Mouse (Mus musculus): ENCODE data around the gene Mthfsd.

The Mthfsd gene

DNA sequence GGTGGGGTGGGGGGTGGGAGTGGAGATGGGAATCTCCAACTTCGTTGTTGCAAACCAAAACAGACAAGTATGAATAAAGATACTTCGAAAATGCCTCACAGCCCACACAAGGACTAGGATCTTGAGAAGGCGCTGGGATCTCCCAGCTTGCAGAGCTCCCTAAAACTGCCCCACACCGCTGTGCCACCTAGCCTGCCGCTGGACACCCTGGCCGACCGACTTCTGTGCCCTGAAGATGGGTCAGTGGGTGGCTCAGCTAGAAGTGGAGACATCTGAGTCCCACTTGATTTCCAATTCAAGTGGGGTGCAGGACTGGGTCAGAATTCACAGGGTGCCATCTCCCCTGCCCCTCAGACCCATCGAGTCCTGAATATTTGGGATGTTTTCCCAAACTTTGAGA is 13.5 kb upstream of the Mthfsd start:
- no peak for DNase-seq

DNA sequence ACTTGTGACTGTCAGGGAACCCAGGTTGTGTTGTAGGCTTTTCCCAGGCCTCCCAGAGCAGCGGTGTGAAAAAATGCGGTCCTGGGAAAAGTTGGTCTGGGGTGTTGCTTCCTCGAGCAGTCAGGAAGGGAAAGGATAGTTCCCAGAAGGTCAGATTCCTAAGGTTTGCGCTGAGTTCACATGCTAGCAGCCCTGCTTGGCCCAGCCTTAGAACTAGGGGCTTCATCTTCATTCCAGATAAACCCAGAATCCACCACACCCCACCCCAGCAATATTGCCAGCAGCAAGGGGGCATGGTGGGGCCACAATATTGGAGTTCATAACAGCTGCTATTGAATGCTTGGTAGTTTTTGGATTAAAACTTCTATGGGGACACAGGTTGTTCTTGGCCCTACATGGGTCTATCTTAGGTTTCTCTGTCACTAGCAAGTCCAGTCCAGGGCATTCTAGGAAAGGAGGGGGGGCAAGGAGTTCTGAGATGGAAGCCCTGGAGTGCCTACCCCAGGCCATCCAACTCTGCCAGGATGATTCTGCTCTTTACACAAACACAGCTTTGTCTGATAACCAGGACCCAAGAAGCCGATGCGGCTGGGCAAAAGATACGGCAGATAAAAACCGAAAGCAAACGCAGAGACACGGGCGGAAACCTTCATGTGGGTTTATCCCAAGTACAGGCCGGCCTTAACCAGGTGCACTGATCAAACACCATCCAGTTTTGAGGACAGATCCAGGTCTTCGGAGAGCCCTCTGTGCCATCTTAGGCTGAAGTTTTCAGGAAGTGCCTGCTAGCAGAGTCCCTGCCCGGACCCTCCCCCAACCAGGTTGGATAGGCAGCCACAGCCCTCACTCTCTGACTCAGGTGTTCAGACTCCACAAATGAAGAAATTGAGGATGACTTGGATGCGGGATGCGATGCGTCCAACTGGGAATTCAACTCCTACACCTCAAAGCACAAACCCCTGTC is 12.5 kb upstream of the Mthfsd start:
- no peak for DNase-seq

DNA sequence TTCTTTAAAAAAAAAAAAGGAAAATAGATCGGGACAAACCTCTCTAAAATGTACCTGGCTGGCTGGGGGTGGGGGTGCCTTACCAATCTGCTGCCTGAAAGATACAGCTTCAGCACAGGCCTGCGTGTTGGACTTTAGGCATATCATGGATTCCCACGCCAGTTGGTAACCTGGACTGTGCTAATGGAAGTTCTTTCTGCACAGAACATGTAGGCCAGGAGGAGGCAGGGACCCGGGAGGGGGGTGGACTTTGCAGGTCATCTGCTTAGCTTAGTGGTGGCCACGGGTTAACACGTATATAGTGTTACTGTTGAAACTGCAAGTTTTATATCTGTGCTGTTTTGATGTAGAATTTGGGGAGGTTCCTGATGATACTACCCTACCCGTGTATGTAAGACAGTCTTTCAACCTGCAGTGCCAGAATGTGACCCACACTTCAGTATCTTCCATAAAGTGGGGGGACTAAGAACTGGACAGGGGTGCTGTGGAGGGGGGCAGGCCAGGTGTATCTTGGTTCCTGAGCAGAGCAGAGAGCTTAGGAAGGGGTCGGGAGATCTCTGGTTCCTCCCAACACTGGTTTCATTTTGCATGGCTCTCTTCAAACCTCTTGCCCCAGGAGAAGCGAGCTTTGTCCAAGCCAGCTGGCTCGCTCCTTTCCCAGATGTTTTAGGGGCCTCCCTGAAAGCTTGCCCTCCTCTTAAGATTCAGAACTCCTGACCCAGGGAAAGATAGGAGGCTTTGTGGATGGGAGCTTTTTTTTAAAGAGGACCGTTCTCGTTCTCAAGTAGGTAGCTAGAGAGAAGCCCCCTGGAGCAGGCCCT is 11.7 kb upstream of the Mthfsd start:
- DNase-seq: no peak

DNA sequence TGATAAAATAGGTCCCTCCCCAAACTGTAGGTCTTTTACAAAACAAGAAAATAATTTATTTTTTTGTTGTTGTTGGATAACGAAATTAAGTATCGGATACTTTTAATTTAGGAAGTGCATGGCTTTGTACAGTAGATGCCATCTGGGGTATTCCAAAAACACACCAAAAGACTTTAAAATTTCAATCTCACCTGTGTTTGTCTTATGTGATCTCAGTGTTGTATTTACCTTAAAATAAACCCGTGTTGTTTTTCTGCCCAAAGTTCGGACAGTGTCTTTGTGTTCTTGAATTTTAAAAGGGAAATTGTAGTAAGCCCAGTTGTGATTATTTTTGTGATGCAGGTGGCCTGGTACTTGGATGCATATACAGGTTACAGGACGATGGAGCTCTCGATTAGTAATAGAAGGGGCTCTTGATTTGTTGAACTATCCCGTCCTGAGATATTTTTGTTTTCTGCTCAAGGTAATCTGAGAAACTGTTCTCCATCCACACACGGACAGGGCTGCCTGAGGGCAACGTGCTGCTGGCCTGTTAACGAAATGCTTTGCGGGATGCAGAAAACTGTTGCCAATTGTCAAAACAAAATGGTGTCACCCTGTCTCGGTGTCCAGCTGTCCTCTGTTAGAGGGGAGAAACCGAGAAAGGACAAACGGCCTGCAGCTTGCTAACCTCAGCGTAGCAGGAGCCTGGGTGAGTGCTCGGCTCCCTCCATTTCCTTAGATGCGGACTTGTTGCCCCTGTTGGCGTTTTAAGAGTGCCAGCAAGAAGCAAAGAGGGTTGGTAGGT is 10.6 kb upstream of the Mthfsd start:
- no peak for DNase-seq

DNA sequence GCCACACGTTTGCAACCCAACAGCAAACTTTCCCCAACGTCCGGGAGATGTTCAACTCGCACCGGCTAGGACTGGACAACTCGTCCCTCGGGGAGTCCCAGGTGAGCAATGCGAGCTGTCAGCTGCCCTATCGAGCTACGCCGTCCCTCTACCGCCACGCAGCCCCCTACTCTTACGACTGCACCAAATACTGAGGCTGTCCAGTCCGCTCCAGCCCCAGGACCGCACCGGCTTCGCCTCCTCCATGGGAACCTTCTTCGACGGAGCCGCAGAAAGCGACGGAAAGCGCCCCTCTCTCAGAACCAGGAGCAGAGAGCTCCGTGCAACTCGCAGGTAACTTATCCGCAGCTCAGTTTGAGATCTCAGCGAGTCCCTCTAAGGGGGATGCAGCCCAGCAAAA is 9.7 kb upstream of the Mthfsd start:
- DNase-seq: no peak

DNA sequence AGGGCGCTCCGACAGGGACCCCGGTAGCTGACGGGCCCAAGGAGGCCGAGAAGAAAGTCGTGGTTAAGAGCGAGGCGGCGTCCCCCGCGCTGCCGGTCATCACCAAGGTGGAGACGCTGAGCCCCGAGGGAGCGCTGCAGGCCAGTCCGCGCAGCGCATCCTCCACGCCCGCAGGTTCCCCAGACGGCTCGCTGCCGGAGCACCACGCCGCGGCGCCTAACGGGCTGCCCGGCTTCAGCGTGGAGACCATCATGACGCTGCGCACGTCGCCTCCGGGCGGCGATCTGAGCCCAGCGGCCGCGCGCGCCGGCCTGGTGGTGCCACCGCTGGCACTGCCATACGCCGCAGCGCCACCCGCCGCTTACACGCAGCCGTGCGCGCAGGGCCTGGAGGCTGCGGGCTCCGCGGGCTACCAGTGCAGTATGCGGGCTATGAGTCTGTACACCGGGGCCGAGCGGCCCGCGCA is 9.0 kb upstream of the Mthfsd start:
- DNase-seq: no peak

DNA sequence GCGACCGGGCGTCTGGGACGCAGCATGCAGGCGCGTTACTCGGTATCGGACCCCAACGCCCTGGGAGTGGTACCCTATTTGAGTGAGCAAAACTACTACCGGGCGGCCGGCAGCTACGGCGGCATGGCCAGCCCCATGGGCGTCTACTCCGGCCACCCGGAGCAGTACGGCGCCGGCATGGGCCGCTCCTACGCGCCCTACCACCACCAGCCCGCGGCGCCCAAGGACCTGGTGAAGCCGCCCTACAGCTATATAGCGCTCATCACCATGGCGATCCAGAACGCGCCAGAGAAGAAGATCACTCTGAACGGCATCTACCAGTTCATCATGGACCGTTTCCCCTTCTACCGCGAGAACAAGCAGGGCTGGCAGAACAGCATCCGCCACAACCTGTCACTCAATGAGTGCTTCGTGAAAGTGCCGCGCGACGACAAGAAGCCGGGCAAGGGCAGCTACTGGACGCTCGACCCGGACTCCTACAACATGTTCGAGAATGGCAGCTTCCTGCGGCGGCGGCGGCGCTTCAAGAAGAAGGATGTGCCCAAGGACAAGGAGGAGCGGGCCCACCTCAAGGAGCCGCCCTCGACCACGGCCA is 8.5 kb upstream of the Mthfsd start:
- no peak for DNase-seq

DNA sequence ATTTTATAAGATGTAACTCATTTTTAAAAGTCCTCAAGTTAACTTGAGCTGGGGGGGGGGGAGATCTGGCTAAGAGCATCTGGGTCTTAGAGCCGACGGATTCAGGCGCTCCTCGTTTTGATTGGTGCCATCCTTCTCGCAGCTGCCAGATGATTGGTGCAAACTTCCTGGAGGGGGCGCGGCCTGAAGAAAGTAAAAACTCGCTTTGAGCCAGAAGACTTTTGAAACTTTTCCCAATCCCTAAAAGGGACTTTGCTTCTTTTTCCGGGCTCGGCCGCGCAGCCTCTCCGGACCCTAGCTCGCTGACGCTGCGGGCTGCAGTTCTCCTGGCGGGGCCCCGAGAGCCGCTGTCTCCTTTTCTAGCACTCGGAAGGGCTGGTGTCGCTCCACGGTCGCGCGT is 7.8 kb upstream of the Mthfsd start, which contains the start of gene Foxc2:
Foxc2 (plus strand) TSS at position 224 of the 400 bp plus-strand sequence.
- peak; percentile 59 for DNase-seq

DNA sequence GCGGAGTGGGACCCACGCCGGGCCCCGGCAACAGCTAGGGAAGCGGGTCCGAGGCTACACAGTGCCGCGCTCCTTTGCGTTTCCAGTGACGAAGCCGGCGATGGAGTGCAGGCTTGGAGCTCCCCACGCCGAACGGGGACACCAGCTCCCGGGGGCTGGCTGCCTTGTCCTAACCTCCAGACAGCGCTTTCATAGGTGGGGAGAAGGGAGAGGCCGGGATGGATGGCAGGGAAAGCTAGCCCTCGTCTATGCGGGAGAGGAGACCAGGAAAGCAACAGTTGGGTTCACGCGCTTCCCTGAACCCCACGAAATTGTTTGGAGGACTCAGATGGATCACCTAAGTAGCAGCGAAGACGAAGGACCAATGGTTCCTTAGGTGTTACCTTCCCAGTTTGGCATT is 6.9 kb upstream of the Mthfsd start:
- DNase-seq: no peak

DNA sequence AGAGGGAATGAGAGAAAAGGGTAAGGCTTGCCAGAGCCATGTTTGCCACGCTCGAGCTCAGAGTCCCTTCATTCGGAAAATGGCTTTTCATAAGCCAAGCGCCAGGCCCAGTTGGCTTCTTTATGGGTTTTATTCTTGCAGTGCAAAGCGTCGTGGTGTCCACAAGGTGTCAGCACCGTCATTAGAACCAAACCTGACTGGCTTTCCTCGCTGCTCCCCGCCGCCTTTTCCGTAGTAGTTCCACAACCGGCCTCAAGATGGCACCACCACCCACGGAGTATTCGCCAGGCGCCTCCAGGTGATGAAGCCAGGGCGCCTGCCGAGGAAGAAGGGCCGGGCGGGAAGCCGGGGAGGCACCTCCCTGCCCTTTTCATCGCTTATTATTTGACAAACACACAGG is 5.1 kb upstream of the Mthfsd start:
- DNase-seq: peak; percentile 95

DNA sequence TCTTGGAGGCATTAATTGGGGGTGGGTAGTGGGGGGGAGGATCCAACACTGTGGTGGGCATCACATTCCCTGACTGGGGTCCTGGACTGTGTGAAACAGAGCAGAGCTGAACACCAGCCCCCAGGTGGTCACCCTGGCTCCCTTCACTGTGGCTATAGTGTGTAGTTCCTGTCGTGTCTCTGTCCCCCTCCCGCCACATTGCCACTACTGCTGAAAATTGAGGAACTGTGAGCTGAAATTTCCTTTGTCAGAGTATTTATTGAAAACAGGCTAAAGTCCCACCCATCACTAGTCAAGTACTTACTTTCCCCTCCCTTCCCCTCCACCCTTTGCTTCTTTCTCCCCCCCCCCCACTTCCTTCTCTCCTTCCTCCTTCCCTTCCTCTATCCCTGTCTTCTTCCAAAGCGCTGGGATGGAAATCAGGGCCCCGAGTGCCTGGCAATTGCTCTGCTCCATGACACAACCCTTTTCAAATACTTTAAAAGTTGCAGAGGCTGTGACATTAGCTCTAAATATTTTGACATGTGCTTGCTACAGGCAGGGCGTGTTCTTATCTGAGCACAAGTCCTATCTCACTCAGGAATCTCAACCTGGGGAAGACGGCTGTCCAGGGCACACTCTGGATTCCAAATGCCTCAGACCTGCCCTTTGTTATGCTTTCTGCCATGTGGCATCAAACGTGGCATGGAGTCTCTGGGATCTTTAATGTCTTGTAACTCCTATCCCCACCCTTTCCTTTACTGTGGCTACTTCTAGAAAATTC is 3.1 kb upstream of the Mthfsd start:
- DNase-seq: no peak

DNA sequence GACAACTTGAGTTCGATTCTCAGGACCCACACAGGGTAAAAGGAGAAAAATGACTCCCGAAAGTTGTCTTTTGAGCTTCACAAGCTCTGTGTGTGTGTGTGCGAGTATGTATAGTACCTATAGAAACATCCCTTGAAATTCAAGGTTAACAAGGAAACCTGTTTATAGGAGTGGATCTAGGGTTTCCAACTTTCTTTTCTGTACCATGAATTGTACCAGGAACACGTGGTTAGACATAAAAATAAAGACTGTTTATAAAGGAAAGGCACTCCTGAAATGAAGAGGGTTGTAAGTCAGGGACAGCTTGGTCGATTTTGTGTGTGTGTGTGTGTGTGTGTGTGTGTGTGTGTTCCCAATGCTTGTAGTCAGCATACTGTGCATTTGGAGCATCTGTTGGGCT is 465 bp upstream of the Mthfsd start:
- DNase-seq: no peak

DNA sequence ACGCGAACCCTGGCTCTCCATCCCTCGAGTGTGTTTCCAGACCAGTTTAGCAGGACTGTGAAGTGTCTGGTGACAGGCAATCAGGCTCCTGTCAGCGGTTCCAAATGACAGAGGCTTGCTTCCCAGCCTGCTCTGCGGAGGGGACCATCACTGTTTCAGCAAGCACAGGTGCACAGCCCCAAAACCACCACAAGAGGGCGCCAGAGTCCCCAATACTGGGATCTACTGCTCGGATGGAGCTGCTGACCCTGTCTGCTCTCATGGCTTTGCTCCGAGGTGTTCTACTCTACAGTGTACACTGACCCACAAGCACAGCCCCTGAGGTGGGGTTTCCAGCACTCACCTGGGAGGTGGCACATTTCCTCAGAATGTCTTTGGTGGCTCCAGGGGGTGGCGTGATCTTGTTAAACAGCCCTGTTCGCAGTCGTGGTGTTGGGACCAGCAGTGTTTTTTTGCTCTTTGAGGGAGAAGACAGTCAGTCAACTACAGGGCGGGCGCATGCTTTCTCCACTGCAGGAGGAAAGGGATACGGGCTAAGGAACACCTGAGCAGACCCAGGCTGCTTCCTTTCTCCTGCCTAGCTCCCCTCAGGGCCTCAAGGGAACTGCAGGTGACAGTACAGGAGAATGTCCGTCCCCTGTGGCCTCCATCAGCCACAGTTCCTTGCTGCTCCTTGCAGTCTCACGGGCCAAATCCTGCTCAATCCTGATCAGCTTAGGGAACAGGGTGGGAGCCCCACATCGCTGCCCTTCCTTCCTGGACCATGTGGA is 4.0 kb downstream of the Mthfsd start:
- peak; percentile 51 for DNase-seq

DNA sequence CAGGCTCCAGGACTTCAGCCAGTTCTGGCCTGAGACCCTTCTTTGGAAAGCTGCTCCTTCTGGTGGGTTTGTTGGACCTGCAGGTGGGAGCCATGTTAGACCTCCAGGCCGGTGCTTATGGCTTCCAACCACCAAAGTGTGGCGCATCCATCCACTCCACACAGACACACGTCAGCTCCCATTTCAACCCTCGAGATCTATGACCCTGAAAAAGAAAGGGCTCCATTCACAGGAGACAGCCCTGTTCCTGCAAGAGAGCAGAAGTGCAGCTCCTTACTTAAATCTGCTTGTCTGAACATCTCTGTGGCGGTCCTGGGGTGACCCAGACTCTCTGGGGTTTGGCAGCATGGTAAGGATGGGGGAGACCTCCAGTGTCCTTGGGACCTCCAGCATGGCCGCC is 14.7 kb downstream of the Mthfsd start:
- no peak for DNase-seq

DNA sequence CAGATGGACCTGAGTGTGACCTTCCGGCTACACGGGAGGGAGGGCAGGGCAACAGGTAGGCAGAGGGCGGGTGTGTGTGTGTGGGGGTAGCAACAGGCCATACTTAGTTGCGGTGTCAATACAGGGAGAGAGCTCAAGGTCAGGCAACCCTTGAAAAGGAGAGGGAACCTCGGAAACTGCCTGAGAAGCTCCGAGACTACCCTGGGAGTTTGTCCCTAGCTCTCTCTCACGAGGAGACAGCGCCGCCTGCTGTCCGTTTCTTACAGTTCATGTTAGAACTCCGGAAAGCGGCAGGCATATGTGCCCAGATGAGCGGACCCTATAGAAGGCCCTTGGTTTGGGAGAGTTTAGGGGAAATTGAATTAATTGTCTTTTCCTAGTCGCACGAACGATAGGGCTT is 15.6 kb downstream of the Mthfsd start:
- peak; percentile 69 for DNase-seq

DNA sequence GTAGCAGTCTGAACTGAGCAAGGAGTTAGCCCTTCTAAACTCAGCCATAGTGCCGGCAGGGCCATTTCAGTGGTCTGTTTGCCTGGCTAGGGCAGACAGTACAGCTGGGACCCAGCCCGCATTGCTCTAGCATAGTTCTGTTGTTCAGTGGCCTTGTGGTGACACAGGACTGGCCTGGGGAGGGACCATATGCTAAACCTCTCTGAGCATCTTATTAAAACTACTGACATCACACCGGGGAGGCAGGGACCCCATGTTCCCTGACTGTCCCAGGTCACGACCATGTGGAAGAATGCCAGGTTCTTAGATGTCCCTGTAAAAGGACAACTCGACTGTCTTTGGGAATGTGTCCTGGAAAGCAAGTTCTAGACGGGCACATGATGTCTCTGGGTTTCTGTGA is 16.1 kb downstream of the Mthfsd start:
- DNase-seq: no peak

DNA sequence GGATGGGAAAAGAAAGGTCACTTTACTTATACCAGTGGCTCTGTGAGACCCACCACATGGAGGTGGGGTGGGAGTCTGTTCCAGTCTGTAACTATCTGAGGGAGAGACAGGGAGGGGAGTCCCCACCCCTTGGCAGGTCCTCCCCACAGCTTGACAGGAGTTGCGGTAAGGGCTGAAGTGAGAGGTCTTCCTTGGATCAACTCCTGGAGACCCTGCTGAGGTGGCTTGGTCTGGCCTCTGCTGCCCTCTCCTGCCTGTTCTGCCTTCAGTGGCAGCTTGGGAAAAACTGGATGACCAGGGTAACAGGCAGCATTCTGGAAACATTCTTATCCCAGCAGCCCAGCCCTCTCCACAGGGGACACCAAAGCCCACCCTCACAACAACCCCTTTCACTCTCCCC is 17.5 kb downstream of the Mthfsd start:
- DNase-seq: no peak

DNA sequence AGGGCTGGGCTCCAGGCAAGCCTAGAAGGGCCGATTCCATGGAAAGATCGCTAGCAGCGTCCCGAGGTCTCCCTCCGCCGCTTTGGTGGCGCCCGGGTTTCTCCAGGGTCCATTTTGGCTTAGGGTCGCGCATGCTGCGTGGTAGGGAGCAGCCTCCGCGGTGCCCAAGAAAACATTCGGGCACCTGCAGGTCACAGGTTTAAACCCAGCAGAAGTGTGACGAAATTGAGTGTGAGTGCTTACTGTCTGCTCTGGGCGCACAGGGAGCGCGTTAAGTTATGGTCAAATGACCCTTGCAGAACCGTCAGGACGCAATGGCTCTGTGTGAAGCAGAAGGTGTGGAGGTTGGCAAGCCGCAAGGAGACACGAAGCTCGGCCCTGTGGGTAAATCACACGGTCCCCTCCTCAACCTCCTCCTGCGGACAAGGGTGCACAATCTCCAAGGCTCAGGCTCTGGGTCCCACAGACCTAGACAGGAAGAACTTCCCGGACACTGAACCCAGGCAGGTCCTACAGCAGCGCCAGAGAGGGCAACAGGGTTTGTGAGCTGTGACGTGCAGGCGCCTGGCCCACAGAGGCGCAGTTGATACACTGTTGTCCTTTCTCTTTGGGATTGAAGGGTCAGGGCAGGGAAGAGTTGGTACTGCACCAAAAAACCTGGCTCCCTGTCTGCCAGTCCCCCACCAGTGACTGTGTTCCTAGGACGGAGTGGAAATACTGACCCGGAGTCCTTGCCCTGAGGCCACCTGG is 18.4 kb downstream of the Mthfsd start:
- no peak for DNase-seq

DNA sequence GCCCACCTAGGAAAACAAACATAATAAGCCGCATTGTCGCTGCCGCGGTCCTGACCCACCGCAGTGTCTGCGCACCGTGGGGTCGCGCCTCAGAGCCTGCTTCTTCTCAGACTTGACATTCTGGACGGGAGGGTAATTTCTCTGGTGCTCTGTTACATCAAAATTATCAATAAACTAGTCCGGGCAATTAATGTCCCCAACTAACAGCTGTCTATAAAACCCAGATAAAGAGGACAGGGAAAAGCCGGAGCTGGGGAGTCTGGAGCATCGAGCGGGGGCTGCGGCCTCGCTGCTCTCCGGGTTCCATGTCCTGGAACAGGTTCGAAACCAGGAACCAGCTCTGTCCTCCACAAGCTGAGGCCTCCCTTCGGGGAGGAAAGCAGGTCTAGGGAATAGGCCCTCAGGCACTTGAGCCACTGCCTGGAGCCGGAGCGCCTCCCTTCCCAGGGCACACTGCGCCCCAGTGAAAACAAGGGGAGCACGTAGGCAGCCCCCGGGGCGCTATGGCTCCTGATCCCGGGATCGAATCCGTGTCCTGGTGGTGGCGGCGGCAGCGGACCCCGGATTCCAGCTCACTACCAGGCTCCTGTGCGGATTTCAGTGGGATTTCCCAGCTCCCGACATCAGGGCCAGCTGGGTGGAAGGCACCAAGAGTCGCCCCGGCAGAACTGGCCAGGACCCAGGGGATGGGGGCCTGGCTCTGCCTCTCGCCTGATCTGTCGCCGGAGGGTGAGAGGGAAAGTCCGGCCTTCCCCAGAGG is 19.1 kb downstream of the Mthfsd start:
- DNase-seq: no peak

All from right cerebral cortex, adult 18-20 months (tissue).